Mouse (Mus musculus) midbrain, embryonic 10.5 days (tissue): ENCODE data around the gene Ptprm. TPM values are rescaled to one million over a fixed set of nuclear protein-coding genes. Genes with fewer than 3 reads are reported as not detected.

Experiments
- DNase-seq: peaks from one replicate; pipeline ENCODE4 v3.0.0-alpha.2; 2017; ENCODE audit warnings: low spot score
- H3K27ac ChIP-seq: fragments of 300-500 bp; sonication (generic); replicated peaks from 2 replicates; pipeline ENCODE4 v1.5.1; 2016; ENCODE audit warnings: mild to moderate bottlenecking
- H3K27me3 ChIP-seq: fragments of 300-500 bp; sonication (generic); 2 replicates; pipeline ENCODE4 v1.6.1; 2016; ENCODE audit warnings: low read depth, mild to moderate bottlenecking; ENCODE audit not compliant: poor library complexity, severe bottlenecking
- H3K36me3 ChIP-seq: fragments of 300-500 bp; sonication (generic); 2 replicates; pipeline ENCODE4 v1.6.1; 2016; ENCODE audit warnings: mild to moderate bottlenecking, moderate library complexity
- H3K4me1 ChIP-seq: fragments of 300-500 bp; sonication (generic); 2 replicates; pipeline ENCODE4 v1.6.1; 2016
- H3K4me3 ChIP-seq: fragments of 300-500 bp; sonication (generic); 2 replicates; pipeline ENCODE4 v1.5.1; 2016; ENCODE audit warnings: mild to moderate bottlenecking, moderate library complexity
- H3K9me3 ChIP-seq: fragments of 300-500 bp; sonication (generic); replicated peaks from 2 replicates; pipeline ENCODE4 v1.6.1; 2016; ENCODE audit warnings: mild to moderate bottlenecking
- WGBS: fragments of 180-500 bp; shearing (Covaris S2); methylation state at CpG from one replicate; pipeline ENCODE4 v1.1.7; 2016; 5-methylcytosine and 5-hydroxymethylcytosine counted together
- polyA plus RNA-seq: library from polyadenylated mRNA; unstranded; fragments of >200 nt; fragmentation: Nextera tagmentation; extraction: Ambion mirVana; gene quantifications from 2 replicates; pipeline ENCODE4 v1.2.1, GENCODE M21; 2016

Ptprm gene
- polyA plus RNA-seq, 1 experiment from 2014 or later, result 6.4 TPM

DNA sequence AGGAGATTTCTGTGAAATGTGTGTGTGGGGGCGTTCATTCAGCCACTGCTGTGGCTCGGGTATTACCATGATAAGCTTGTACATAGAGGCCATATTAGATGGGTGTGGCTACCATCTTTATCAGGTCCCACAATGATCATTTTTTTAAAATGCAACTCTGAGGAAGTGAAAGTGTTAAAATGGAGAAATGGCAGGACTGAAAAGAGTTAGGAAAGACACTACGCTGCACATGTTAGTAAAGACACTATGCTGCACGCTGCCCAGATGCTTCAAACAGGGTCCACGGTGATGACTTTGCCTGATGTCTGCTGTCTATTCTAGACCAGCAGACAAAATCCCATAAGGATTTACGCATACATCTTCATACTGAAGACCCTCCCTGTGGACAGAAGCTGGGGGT, 298.6 kb downstream of the Ptprm start:
- Histone ChIP-seq H3K4me3 (no peak overlapping the region), H3K36me3 (no peaks in the 10 kb centered on the region), H3K27ac (no peak overlapping the region), H3K27me3 (no peaks in the 10 kb centered on the region), H3K9me3 (no peaks in the 10 kb centered on the region), H3K4me1 (peaks cover 9% of the 10 kb centered on the region; the same call in 1 of the 2 replicates)
- 89% methylated on average over 6 of the region's 6 CpGs for WGBS
- no peak for DNase-seq

DNA sequence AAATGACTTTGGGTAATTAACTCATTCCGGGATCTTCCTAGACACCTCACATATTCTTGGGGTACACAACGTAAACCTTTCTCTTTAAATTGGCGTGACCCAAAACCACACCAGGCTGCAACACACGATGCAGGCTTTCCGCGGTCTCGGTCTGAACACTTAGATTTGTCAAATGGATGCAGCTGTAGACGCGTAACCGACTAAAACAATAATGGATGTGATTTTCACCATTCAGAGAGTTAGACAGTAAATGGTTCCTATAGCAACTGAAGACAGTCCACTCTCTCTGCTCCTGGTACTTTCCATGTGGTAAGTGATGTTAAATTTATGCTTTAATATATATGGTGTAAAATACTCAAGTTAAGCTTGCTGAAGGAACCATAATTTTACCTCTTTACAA, 300.1 kb downstream of the Ptprm start:
- H3K27me3 ChIP-seq, result no peaks in the 10 kb centered on the region
- no peaks in the 10 kb centered on the region for H3K36me3 ChIP-seq
- H3K4me3 ChIP-seq, result no peak overlapping the region
- WGBS, result 97% methylated on average over 10 of the region's 10 CpGs
- H3K27ac ChIP-seq, result no peak overlapping the region
- DNase-seq, result no peak
- H3K4me1 ChIP-seq, result peaks cover 9% of the 10 kb centered on the region; the same call in 1 of the 2 replicates
- H3K9me3 ChIP-seq, result no peaks in the 10 kb centered on the region

DNA sequence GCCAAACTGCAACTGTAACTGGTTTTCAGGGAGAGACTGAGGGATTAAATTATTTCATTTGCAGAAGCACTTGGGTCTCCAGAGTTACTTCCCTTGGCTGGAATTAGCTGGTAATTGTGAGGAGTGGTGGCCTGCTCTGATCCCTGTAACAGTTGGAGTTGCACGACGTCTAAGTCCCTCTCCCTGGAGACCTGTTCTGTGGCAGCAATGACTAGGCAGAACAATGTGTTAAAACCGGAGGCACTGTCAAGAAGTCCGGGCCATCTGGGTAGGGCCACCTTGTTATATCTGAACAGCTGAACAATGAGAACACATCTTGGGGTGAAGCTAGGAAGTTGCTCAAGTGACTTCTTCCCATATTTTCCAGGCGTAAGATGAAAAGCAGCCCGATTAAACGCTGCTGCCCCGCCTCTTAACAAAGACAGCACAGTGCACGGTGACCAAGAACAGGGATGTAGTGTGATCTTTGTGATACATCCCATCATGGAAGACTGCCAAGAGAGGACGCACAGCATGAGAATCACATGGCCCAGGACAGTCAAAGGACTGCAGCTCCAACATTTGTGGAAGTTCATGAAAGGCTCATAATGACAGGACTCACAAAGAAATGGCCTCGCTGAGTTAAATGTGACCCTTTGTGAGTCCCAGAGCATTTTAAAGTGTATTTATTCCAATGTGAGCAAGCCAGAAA, 301.5 kb downstream of the Ptprm start:
- DNase-seq, result no peak
- H3K4me3 ChIP-seq, result no peak overlapping the region
- H3K9me3 ChIP-seq, result no peaks in the 10 kb centered on the region
- no peaks in the 10 kb centered on the region for H3K27me3 ChIP-seq
- peaks cover 10% of the 10 kb centered on the region for H3K4me1 ChIP-seq
- H3K36me3 ChIP-seq, result no peaks in the 10 kb centered on the region
- no peak overlapping the region for H3K27ac ChIP-seq
- 85% methylated on average over 11 of the region's 11 CpGs for WGBS

DNA sequence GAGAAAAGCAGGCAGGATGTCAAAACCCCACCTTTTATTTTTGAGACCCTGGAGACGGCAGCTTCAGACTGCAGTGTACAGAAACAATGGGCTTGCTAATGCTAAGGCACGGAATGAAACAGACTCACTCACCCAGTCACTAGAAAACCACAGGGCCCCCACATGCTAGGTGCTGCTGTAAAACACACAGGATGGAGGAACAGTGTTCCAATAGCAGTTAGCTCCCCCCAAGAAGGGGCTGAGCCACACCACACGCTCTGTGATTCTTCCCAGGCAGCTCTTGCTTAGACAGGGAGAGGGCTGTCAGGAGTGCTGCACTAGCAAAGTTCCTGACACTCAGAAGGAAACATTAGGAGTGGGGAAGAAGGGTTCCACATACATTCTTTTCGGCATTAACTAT, 306.6 kb downstream of the Ptprm start:
- WGBS, result 57% methylated on average over 4 of the region's 4 CpGs
- H3K27me3 ChIP-seq, result no peaks in the 10 kb centered on the region
- no peaks in the 10 kb centered on the region for H3K36me3 ChIP-seq
- peak overlapping the region; percentile 7; the same call in 1 of the 2 replicates for H3K4me3 ChIP-seq
- no peaks in the 10 kb centered on the region for H3K9me3 ChIP-seq
- H3K4me1 ChIP-seq, result peaks cover 10% of the 10 kb centered on the region
- peak overlapping the region; percentile 59 for H3K27ac ChIP-seq
- no peak for DNase-seq

DNA sequence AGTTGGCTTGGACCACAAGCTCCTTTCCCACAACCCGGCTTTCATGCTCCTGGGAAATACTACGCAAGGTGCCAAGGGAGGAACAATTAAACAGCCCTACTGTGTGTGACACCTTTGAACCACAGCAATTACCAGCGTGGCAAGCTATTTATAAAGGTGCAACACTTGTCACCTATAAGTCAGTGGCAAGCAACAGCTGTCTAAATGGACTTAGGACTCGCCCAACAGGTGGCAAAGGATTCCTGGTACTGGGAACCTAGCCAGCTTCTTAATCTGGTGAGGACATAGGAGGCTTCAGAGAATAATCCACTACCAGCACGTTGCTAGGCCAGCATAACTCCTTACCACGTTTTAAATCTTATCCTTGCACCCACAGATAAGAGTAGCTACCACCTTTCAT, 315.7 kb downstream of the Ptprm start:
- H3K36me3 ChIP-seq, result no peaks in the 10 kb centered on the region

DNA sequence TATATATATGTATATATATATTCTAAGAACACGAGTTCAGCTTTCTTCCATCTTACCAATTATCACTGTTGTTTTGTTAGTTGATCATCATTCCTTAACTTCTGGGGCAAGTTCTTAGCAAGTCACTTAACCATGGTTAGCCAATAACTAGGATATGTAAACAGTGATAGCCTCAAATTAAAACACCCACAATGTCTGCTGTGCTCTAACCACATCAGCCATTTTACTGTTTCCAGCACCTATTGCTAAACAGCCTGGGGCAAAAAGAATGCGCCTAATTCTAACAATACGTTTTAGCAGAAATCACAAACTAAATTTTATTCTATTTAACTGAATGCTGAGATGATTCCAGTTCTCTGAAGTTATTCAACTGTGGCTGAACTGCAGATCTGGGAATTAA, 320.7 kb downstream of the Ptprm start:
- Histone ChIP-seq H3K9me3 (no peaks in the 10 kb centered on the region), H3K27me3 (no peaks in the 10 kb centered on the region), H3K36me3 (no peaks in the 10 kb centered on the region), H3K27ac (no peak overlapping the region), H3K4me1 (no peaks in the 10 kb centered on the region), H3K4me3 (no peak overlapping the region)
- 95% methylated on average over 3 of the region's 3 CpGs for WGBS
- no peak for DNase-seq

More for the DNA sequence above, 315.7 kb downstream of the Ptprm start:
- H3K4me3 ChIP-seq, result no peak overlapping the region
- no peaks in the 10 kb centered on the region for H3K27me3 ChIP-seq
- no peaks in the 10 kb centered on the region for H3K4me1 ChIP-seq
- H3K9me3 ChIP-seq, result no peaks in the 10 kb centered on the region
- WGBS, result 84% methylated on average over 6 of the region's 6 CpGs
- no peak for DNase-seq
- H3K27ac ChIP-seq, result no peak overlapping the region

DNA sequence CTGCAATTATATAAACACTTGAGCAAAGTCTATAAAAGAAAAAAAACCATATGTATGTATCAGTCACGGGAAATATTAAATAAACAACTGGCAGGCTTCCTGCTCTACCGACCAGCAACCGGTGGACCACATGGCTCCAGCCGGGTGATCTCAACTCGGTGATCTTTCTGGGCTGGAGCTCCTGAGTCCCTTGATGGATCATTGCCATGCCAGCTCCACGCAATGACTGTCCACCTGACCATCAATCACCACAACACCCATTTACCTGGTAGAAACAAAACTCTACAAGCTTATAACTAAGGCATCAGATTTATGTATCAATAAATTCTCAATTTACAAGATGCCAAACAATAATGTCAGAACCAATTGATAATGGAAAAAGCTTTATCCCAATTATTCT, 322.2 kb downstream of the Ptprm start:
- H3K4me3 ChIP-seq, result no peak overlapping the region
- no peak for DNase-seq
- no peaks in the 10 kb centered on the region for H3K9me3 ChIP-seq
- WGBS, result 93% methylated on average over 6 of the region's 6 CpGs
- no peaks in the 10 kb centered on the region for H3K4me1 ChIP-seq
- no peak overlapping the region for H3K27ac ChIP-seq
- H3K27me3 ChIP-seq, result no peaks in the 10 kb centered on the region
- no peaks in the 10 kb centered on the region for H3K36me3 ChIP-seq

DNA sequence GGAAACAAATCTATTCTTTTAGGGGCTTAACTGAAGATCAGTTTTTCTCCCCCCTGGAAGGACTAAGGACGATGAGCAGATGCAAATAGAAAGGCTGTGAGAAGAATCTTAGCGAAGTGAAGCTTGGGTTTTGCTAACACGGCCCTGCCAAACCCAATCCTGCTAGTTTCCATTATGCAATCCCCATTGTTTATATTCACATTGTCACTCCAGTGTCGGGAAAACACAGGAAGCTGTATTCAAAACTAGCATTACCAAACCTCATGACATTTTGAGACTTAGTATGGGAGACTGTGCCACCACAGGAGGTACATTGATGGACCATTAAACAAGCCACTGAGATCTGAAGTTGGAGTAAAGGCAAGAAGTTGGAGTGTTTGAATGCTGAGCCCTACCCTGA, 322.9 kb downstream of the Ptprm start:
- no peaks in the 10 kb centered on the region for H3K36me3 ChIP-seq
- WGBS, result 81% methylated on average over 4 of the region's 4 CpGs
- H3K27ac ChIP-seq, result no peak overlapping the region
- H3K27me3 ChIP-seq, result no peaks in the 10 kb centered on the region
- no peaks in the 10 kb centered on the region for H3K4me1 ChIP-seq
- no peak overlapping the region for H3K4me3 ChIP-seq
- no peak for DNase-seq
- H3K9me3 ChIP-seq, result no peaks in the 10 kb centered on the region

DNA sequence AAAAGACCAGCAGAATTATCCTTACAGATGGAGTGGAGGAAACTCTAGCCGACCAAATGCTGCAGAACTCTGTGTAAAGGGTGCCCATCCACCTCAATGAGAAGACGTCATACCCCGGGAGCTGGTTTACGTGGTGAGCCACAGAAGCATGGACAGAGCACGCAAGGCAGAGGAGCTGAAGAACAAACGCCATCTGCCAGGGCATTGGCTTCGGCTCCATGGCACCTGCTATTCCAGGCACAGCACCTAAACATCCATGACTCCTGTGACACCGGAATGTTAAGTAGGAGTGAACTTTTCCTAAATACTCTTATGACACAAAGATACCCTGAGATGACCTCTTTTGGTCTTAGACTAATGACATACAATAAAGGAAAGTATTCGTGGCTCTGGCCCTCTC, 327.0 kb downstream of the Ptprm start:
- WGBS, result 91% methylated on average over 9 of the region's 9 CpGs
- no peaks in the 10 kb centered on the region for H3K4me1 ChIP-seq
- DNase-seq, result no peak
- H3K27me3 ChIP-seq, result no peaks in the 10 kb centered on the region
- H3K9me3 ChIP-seq, result no peaks in the 10 kb centered on the region
- no peak overlapping the region for H3K4me3 ChIP-seq
- H3K36me3 ChIP-seq, result no peaks in the 10 kb centered on the region
- H3K27ac ChIP-seq, result no peak overlapping the region

DNA sequence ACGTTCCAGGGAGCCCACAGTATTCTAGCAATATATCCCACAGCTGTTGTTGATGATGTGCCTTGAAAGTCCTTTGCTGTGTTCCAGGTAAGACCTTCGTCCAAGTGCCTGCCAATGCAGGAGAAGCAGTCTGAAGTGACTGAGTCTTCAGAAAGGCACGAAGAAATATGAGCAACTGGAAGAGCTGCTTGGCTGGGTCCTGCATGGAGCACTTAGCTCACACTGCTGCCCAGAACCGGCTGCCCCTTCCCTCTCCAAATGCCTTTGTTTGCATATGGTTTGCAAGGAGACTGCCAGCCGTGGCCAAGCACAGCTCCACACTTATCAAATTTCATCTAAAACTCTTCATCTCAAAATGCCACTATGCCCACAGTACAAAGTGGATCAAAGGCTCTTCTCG, 337.8 kb downstream of the Ptprm start:
- no peaks in the 10 kb centered on the region for H3K27me3 ChIP-seq

DNA sequence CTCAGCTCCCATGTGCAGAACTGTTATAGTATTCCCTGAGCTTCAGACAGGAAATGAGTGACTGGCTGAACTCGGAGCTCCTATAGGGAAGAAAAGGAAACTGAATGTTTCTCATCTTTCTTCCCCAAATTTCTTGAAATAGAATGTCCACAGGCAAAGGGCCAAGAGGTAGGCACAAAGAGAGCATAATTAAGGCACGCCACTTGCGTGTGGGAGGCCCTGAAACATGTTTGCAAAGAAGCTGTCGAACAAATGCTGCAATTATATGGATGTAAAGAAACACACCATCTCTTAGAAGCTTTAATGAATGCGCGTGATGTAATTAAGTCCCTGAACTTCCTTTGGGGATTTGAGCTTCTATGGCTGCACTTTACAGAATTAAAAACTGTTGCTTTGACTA, 341.0 kb downstream of the Ptprm start:
- 89% methylated on average over 6 of the region's 6 CpGs for WGBS
- Histone ChIP-seq H3K4me3 (no peak overlapping the region), H3K9me3 (no peaks in the 10 kb centered on the region), H3K36me3 (no peaks in the 10 kb centered on the region), H3K27me3 (no peaks in the 10 kb centered on the region), H3K4me1 (no peaks in the 10 kb centered on the region; the same call in 1 of the 2 replicates), H3K27ac (no peak overlapping the region)
- DNase-seq, result no peak

More for the DNA sequence above, 337.8 kb downstream of the Ptprm start:
- DNase-seq, result no peak
- H3K9me3 ChIP-seq, result no peaks in the 10 kb centered on the region
- no peak overlapping the region for H3K4me3 ChIP-seq
- WGBS, result 82% methylated on average over 6 of the region's 6 CpGs
- no peaks in the 10 kb centered on the region for H3K36me3 ChIP-seq
- no peak overlapping the region for H3K27ac ChIP-seq
- peaks cover 18% of the 10 kb centered on the region for H3K4me1 ChIP-seq

DNA sequence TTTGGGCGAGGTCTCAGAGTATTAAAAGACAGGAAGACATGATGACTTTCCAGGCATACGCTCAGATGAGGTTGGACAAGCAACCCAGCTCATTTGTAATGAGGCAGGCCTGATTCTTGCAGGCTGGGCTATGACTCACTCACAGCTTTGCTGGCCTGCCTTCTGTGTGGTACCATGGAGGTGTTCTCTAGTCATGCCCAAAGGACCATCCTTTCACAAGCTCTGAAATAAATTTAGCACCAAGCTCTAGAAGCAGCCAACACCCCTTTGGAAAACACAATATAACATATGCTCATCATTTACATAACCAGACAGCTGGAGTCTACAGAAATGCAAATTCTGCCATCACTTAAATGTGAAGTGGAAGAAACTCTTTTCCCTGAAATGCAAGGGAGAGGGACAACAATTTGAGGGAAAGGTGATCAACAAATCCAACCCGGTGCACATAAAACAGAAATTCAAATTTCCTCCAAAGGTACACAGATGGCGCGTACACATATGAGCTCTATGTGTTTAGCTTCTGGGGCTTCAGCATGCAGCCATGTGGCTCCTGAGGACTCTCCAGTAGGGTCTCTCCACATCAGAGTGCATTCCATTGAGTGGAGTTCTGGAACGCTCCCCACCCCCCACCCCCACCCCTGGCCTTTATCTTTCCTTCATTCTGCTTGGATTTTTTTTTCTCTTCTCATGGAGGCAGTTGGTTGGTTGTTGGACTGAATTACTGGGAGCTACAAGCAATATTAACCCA, 342.2 kb downstream of the Ptprm start:
- H3K4me3 ChIP-seq, result no peak overlapping the region
- DNase-seq, result no peak
- H3K27ac ChIP-seq, result no peak overlapping the region
- H3K36me3 ChIP-seq, result no peaks in the 10 kb centered on the region
- H3K4me1 ChIP-seq, result peaks cover 7% of the 10 kb centered on the region
- WGBS, result 90% methylated on average over 6 of the region's 6 CpGs
- no peaks in the 10 kb centered on the region for H3K27me3 ChIP-seq
- no peaks in the 10 kb centered on the region for H3K9me3 ChIP-seq

DNA sequence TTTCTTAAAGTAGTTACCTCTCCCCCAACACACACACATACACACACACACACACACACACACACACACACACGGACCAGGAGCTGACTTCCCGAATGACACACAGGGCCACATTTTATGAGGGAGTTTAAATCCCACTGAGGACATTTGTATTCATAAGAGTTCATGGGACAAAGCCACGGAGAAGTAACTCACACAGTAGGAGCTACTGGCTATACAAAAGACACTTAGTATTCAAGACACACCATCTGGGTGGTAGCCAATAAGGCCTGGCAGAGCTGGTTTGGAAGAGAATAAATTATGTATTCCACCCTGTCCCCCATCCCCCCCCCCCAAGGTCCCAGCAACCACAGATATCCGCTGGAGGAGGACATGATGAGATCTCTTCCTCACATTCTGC, 344.1 kb downstream of the Ptprm start:
- 89% methylated on average over 4 of the region's 4 CpGs for WGBS
- Histone ChIP-seq H3K36me3 (no peaks in the 10 kb centered on the region), H3K27ac (no peak overlapping the region), H3K4me3 (no peak overlapping the region), H3K27me3 (no peaks in the 10 kb centered on the region), H3K9me3 (peaks cover 5% of the 10 kb centered on the region; the same call in 1 of the 2 replicates), H3K4me1 (peaks cover 11% of the 10 kb centered on the region)
- no peak for DNase-seq
